Mouse (Mus musculus) left cerebral cortex, adult 11 months (tissue): ENCODE data around the gene Gm49661.
A peak's percentile ranks its signal among the peaks of the same experiment; 100 is the strongest.

Experiments used
- DNase-seq: peaks from one replicate; pipeline ENCODE4 v3.0.0; 2022; ENCODE audit warnings: low spot score

The Gm49661 gene

GRCm38 (mm10) chr8:84984294-84985048 is 15.2 kb upstream of the Gm49661 start:
- DNase-seq = no peak

GRCm38 (mm10) chr8:84982499-84983011 is 13.3 kb upstream of the Gm49661 start:
- no peak for DNase-seq

- DNase-seq = no peak
Observed at GRCm38 (mm10) chr8:84981644-84982498, 12.6 kb upstream of the Gm49661 start.

- DNase-seq = no peak
Observed at GRCm38 (mm10) chr8:84980622-84981358, 11.6 kb upstream of the Gm49661 start.

- DNase-seq = peak; percentile 89
Observed at GRCm38 (mm10) chr8:84979599-84980421, 10.6 kb upstream of the Gm49661 start.

- peak; percentile 93 for DNase-seq
Observed at GRCm38 (mm10) chr8:84978248-84978940, 9.2 kb upstream of the Gm49661 start, which contains the start of gene Junb. Gene Junb (minus strand): TSS chr8:84978718.

GRCm38 (mm10) chr8:84977435-84978247 is 8.4 kb upstream of the Gm49661 start:
- no peak for DNase-seq

- no peak for DNase-seq
Observed at GRCm38 (mm10) chr8:84976763-84977434, 7.7 kb upstream of the Gm49661 start.

- DNase-seq = peak; percentile 93
Observed at GRCm38 (mm10) chr8:84976031-84976762, 7.0 kb upstream of the Gm49661 start.

GRCm38 (mm10) chr8:84975434-84975833 is 6.2 kb upstream of the Gm49661 start:
- no peak for DNase-seq

GRCm38 (mm10) chr8:84974543-84975142 is 5.4 kb upstream of the Gm49661 start:
- no peak for DNase-seq

GRCm38 (mm10) chr8:84973803-84974542 is 4.7 kb upstream of the Gm49661 start:
- DNase-seq = no peak

GRCm38 (mm10) chr8:84973079-84973478 is 3.8 kb upstream of the Gm49661 start:
- no peak for DNase-seq

GRCm38 (mm10) chr8:84970913-84971312 is 1.7 kb upstream of the Gm49661 start:
- no peak for DNase-seq

- DNase-seq = no peak
Observed at GRCm38 (mm10) chr8:84970135-84970790, 1.0 kb upstream of the Gm49661 start.

- DNase-seq = no peak
Observed at GRCm38 (mm10) chr8:84968650-84969049, 583 bp downstream of the Gm49661 start.
